Mouse (Mus musculus): ENCODE measurements at regions not wholly inside any gene's neighbourhood (a gene's known extent, or its start where the extent isn't known, plus 50 kb on each side); places are given as distances from the start of the nearest gene placed in this dataset.

DNA sequence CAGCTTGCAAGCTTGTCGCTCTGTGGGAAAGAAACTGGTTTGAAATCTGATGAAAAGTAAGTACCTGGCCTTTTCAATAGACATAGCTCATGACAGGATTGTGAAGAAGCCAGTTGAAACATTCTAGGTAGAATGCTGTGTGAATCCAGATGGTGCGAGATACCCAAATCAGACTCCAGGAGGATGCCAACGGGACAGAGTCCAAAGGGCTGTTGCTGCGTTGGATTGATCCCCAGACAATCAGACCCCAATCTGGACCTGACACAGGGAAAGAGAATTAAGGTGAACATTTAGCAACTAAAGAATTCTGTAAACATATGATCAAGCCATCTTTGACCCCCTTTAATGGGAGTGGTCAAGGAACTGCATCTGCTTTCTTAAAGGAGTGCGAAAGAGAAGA lies 296.6 kb upstream of the Gm15217 start:
- DNase-seq (ENCODE audit: low spot score in 2 of 2): no peak

DNA sequence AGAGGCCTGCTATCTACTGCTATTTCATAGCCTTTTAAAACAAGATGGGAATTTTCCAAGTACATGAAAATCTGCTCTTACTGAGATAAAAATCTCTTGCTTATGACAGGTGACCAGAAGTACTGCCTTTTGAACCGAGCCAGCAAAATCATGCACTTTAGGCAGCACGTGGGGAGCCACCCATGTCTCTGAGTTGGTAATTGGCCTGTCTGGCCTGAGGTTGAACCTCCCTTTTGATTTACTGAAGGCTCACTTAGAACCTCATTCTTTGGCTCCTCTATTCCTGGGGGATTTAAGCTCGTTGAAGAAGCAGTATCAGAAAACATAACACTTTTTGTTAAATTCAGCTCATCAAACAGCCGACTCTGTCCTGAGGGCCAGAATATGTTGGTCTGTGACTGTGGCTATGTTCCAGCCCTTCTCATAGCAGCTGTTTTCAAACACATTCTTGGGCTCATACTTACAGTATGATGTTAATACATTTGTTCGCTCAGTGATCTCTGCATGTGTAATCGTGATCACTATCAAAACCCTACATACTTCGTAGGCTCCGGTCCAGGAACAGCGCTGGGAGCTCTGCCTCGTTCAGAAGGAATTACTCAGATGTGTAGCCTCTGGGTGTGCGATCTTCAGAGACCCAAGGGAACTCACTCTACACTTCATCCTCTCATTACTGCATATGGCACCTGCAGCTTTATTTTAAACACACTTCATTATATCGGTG lies 290.1 kb upstream of the Gm15217 start:
- no peak for DNase-seq (ENCODE audit: low spot score in 2 of 2)

DNA sequence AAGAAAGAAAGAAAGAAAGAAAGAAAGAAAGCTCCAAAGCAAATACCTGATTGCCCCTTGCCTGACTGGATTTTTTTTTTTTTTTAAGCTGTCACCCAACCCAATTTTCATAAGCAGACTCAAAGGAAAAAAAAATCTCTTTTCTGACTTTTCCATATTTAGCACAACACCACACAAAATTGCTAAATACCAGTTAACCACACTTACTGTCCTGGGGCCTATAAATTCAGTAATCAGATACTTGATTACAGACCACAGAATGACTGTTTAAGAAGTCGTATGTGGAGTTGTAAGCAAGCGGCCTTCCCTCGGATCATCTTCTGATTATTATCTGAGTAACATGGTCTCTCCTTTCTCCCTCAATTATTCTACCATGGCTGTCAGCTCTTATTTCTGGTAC lies 263.3 kb upstream of the Gm15217 start:
- no peak for DNase-seq (ENCODE audit: low spot score in 2 of 2)

DNA sequence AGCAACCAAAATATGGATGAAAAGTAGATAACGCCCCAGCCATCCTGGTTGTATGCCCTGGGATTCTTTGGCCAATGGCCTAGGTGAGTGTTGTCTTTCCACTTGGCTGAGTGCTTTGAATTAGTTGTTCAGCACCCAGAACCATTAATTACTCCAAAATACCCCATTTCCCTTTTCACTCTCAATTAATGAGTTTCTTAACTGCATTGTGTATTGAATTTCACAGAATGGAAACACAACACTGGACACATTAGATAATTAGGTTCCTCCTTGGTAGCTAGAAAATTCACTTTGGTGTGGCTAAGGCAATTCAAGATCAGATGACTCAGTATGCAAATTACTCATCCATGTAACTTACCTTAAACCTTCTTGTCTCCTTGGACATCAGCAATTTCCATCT lies 252.7 kb upstream of the Gm15217 start:
- DNase-seq (ENCODE audit: low spot score in 2 of 2): no peak

DNA sequence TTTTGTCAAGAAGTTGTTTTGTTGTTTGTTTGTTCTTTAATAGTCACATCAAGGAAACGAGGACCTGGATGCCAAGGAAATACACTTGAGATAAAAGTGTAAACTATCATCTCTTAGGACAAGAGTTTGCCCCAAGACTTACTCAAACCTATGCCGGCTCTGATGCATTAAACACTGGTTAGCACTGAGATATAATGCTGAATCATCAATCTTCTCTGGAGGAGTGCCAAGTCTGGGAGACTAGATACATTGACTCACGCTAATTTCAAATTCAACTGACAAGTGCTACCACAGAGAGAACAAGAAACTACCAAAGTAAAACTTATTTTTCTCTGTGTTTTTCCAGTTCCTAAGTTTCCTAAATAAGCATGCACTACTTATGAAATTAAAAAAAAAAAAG lies 249.5 kb upstream of the Gm15217 start:
- DNase-seq (ENCODE audit: low spot score in 2 of 2): no peak

DNA sequence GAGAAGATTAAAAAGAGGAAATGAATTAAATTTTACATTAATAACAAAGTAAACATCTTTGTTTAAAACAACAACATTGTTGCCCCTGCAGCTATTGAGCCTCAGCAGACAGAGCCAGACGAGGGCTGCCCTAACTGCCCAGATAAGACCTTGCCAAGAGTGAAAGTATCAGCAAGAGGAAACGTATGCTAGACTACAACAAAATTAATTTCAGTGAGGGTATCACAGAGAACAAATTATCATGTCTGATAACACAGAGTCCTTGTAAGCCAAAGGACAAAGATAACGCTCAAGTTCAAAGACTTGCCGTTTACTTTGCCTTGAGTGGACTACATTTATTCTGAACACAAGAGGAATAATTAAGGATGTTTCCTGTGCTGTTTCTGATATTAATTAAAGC lies 235.0 kb upstream of the Gm15217 start:
- DNase-seq (ENCODE audit: low spot score in 2 of 2): no peak

DNA sequence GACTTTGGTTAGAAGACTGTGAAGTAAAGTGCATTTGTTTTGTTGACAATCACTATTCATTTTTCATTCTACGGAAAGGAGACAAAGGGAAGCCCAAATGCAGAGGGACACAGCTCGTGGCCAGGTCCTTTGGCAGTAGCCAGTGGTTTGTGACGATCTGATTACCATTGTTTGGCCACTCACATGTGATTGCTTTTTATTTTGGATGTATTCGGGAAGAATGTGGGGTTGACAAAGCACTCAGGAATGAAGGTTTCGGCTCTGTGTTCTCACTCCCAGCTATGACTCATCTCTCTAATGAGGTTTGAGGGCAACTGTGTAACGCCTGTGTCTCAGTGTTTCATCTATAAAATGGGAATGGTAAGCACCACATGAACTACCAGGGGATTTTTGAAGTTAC lies 234.5 kb upstream of the Gm15217 start:
- DNase-seq (ENCODE audit: low spot score in 2 of 2): no peak

DNA sequence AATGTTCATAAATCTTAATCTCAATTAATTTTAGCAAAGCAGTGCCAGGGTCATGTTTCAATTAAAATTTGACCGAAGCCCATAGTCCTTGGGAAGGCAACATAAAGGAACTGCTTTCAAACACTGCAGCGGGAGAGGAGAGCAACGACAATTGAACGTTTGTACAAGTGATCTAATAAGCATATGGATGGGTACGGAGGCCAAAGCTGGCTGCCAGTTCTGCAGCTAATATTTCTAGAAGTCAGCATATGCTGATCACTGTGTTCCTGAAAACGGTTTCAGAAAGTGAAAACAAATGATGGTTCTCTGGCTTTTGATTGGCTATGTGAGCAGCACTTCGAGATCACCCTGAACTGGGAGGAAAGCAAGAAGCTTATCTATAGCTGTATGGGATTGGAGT lies 233.6 kb upstream of the Gm15217 start:
- DNase-seq (ENCODE audit: low spot score in 2 of 2): no peak

DNA sequence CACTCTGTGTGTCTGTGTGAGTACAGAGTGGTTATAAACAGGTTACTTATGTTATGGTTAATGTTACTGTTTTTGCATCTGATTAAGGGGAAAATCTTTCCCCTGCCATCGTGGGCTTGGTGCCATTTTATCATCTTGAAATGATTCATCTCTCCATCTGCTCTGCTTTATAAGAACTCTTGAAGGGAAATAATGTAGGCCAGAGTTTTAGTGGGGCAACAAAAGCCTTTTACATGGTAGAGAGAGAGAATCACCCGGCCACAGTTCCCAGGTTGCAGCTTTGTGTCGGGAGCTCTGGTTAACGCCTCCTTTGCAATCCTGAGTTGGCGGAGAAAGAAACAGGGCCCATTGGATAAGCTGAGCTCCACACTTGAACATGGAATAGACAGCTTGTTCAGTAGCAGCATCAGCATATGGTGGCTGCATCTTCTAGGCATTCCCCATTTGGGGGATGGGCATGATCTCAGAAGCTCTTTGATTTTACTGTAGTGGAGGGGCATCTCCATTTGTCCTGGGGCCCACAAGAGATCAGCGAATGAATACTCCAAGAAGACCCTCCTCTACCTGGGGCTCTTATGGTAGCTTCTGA lies 230.0 kb upstream of the Gm15217 start:
- no peak for DNase-seq (ENCODE audit: low spot score in 2 of 2)

DNA sequence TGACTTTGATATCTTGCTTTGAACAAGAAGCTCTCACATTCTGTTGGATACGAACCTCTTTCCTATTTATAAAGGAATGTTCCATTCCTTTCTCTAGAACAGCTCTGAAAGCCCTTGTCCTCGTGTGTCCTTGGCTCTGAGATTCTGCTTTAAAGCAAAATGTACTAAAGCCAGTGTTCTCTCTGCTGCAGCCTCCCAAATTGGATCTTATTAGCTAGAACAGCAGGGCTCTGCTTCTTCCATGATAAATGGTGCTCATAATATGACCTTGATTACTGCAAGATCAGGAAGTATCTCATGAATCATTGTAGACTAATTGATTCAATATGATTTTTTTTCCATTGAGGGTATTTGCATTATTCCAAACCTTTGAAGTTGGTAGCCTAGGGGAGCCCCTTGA lies 220.5 kb upstream of the Gm15217 start:
- no peak for DNase-seq (ENCODE audit: low spot score in 2 of 2)

DNA sequence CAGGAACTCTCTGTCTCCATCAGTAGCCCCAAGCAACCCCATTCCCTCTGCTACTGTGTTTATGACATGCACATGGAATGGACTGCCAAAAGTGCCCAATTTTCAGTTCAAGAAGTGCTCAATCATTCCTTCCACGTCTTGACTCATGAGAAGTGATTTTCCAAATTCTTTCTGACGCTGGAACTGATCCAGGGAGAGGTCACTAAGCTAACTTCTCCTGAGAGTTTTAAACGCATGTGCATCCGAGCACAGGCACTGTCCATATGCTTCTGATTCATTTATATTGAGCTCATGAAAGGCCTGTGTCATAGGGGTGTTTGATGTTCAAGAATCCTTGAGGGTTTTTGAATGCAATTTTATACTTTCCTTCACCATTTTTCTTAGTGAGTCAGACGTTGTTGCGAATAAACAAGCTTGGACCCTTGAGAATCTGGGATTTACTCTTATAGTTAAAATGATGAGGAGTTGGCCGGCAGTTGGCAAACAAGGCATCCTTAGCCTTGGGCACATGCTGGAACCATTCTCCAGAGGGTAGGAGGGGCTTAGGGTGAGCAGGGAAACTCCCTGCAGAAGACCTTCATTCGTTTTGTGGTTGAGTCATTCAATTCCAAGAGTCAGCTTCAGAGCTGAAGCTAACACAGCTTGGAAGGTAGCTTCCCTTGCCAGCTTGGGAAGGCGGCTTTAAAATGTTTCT lies 206.9 kb upstream of the Gm15217 start:
- DNase-seq (ENCODE audit: low spot score in 2 of 2): no peak

DNA sequence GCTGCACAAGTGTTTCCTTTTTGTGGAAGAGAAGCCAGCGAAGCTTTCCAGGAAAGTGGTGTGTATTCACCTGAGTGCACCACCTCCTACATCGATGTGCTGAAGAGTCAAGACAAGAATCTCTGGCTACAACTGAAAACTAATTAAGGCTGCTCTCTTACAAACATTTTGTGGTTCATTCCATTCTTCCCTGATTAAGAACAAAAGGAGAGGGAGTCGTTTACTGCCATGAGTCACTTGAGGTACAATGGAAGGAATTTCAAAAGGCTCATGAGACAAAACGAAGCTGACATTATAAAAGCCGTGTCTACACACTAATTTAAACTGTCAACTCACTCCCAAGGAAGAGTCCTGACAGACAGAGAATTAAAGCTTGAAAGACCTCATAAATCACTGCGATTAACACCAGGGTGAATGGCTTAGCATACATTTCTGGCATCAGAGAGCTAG lies 206.3 kb upstream of the Gm15217 start:
- no peak for DNase-seq (ENCODE audit: low spot score in 2 of 2)

DNA sequence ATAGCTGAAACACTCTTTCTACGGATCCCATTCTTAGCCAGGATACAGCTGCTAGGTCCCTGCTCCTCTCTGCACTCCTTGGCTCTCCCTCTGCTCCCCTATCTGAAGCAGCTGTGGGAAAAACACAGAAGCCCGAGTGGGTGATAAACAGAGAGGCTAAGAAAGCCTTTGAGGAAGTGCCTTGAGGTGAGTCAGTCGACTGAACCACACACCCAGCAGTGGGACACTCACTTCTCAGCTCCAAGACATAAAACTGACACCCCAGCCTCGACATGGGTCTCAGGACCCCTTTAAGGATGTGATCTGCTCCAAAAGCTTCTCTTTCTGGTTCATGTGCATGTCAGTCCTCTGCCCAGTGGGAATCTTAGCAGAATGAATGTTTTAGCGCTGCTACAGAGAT lies 204.8 kb upstream of the Gm15217 start:
- DNase-seq (ENCODE audit: low spot score in 2 of 2): no peak

DNA sequence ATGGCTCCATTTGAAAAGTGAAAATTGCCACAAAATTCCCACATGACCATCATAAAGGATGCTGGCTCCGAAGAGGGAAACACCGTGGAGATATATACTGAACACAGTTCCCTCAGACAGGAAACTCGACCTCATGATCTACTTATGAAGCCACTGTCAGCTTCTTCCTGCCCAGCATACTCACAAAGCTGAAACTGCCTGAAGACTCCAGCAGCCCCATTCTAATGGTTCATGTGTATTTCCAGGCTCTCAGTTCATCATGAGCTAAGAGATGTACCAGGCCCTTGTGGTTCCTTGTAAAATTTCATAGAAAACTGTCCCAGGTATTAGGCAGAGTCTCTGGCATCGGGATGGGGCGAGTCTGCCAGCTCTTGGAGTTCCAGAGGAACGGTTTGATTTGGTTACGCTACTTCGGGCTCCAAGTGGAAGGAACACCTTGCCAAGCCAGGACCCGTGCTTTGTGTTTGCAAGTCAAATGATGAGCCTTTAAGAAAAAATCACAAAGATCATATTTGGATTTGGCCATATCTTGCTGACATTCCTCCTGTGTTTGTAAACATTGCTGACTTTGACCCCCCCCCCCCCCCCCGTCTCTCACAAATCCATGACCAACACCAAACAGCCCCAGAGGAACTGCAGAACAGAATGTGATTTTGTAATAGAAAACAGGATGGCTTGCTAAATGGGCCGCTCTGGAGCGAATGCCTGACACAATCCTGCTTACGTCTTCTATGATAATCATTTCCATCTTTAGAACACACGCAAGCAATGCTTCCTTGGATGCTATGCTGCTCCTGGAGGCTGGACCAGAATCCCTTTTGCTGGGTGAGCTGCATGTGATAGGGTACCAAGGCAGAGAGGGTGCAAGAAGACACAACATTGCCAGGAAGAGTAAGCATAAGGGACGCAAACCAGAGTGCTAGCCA lies 203.7 kb upstream of the Gm15217 start:
- no peak for DNase-seq (ENCODE audit: low spot score in 2 of 2)

DNA sequence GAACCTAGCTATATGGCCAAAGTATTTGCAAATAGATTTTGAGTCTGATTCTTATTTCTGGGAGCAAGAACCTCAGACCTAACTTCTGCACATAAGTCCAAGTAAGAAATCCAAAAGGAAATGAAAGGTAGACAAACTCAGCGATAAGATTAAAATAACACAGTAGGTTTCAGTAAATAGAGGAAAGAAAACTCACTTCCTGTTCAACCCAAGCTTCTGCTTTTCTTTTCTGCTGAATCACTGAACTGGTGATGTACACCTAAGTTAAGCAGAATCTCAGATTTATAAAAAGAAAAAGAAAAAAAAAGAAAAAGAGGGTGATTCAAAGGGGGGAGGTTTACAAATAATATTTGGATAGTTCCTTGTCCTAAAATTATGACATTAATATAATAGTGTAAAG lies 200.2 kb upstream of the Gm15217 start:
- DNase-seq (ENCODE audit: low spot score in 2 of 2): no peak

DNA sequence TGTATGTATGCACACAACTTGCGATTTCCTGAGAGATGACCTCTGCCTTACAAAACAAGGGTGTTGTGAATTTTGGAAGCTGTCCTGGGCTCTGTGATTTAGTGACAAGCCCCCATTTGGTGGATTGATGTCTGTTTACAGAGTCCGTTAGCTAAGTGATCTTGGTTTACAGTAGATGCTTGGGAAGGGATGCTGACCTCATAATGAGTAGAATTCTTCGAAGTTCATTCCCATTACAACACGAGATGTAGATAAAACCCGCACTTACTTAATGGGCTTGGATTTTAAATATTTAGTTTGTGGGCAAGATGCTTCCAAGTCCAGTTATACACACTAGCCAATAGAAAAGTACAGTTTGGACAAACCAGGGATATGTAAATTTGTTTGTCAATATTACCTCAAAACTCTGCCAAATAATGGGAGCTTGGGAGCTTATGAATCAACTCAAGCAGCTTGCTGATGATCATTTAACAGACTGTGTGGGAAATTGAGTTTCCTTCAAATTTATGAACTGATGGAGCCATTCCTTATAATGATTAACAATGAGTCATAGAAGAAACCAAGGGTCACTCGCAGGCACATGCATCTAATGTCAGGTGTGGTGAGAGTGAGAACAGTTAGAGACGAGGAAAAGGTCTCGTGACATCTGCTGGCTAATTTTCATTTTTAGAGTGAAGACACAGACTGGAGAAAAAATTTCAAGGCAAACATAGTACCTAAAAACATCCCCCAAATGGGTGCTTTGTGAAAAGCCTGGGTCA lies 187.4 kb upstream of the Gm15217 start:
- DNase-seq (ENCODE audit: low spot score in 2 of 2): no peak

DNA sequence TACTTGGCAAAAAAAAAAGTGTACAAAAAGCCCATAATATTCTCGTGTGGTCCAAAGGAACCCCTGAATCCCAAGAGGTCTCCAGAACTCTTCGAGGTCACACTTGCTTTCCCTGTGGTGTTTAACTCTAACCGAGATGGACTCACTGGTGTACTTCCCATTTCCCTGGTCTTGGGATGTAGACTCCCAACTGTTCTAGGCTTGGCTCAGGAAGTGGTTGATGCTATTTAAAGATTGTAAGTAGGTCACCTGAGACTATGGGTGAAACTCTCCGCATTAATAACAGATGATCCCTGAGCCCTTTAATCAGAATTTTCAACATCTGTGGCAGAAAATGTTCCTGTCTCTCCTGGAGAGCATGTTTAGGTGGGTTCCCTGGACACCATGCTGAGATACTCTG lies 185.6 kb upstream of the Gm15217 start:
- DNase-seq (ENCODE audit: low spot score in 2 of 2): no peak

DNA sequence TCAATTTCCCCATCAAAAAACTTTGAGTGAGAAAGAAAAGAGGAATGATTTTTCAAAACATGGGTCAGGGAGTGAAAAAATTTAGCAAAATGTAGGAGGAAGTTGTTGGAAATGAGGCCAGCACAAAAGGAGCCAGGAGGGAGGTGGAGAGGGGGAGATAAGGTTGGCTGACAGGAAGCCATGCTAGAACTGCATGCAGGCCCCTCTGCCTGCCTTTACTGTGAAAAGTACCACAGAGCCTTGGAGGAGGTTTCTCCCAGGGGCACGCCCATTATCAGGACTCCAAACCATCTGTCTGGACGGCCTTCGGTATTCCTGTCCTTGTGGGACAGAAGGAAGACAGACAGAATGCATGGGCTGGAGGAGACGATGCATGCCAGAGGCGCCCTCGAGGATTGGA lies 183.3 kb upstream of the Gm15217 start:
- DNase-seq (ENCODE audit: low spot score in 2 of 2): no peak

DNA sequence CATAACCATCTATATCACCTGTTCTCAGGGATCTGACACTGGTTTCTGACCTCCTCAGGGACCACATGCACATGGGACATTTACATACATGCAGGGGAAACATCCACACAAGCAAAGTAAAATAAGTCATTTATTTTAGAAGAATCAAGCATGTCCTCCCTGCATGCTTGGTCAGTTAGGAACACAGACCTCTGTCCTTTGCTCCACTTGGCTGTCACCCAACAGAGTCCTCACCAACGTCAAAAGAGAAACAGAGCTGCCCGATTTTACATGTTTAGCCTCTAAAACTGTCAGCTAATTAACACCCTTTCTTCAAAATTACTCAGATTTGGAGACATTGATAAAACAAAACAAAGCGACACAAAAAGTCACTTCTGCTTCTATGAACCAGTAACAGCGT lies 176.4 kb upstream of the Gm15217 start:
- DNase-seq (ENCODE audit: low spot score in 2 of 2): no peak

DNA sequence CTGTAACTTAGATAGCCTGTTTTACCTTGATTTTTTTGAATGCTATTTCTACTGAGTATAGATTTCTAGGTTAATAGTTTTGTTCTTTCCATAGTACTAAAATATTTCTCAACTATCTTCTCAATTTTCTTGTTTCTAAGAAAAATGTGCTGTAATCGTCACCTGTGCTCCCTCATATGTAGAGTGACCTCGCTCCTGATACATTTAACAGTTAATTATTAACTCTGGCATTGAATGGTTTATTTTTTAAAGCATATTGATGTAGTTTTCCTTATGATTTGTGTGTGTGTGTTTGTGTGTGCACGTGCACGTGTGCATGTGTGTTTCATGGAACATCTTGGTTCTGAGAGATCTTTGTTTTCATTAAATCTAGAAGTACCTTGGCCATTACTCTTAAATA lies 158.7 kb upstream of the Gm15217 start:
- no peak for DNase-seq (ENCODE audit: low spot score in 2 of 2)

DNA sequence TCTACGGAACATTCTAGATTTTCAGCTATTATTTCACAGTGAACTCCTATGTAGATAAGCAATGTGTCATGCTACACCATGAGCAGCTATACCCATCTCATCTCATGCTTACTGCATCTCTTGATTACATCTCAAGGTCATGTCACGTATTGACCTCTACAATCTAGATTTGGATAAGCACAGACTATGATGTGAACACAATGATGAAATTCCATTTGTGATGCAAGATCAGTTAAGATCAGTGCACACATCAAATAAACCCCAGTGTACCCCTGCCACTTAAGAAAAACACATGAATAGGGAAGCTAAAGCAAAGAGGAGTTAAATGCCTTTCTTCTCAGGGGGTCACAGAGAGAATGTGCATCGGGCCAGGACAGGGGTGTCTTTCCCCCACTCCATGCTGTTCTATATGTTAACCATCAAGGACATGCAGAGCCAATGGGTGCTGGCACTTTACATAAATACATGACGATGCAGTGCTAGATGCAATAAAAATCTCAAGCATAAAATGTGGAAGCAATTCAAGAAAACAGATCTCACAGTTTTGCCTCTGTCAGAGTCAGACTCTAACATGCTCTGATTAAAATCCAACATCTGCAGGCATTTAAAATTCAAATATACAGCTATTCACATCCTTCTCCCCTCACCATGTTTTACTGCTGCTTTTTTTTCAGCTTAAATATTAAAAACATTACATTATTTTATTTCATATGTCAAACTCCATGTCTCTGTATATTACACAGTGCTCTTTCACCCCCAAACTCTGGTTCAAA lies 157.1 kb upstream of the Gm15217 start:
- DNase-seq (ENCODE audit: low spot score in 2 of 2): no peak
